Mouse (Mus musculus): ENCODE measurements around the gene Soat2. TPM values are rescaled to one million over a fixed set of nuclear protein-coding genes. Genes with fewer than 3 reads are reported as not detected.

Gene Soat2
- polyA plus RNA-seq, 1 experiment from 2014 or later: 2.3 TPM

GRCm38 (mm10) chr15:102105764-102106730 lies 44.3 kb upstream of the Soat2 start:
- 28% methylated on average over 18 of the region's 18 CpGs for WGBS (ENCODE audit: insufficient replicate concordance)
- Histone ChIP-seq H3K27me3 (ENCODE audit: control insufficient read depth, insufficient read depth, low read length) (no peaks in the 10 kb centered on the region; the same call in 1 of the 2 replicates), H3K36me3 (ENCODE audit: control insufficient read depth, insufficient read depth, low read length) (peaks cover 11% of the 10 kb centered on the region), H3K4me1 (ENCODE audit: control insufficient read depth, insufficient read depth, low read length) (peaks cover 65% of the 10 kb centered on the region), H3K4me3 (ENCODE audit: low read depth, low read length) (peak overlapping the region; percentile 10; the same call in 1 of the 2 replicates), H3K4me2 (peak overlapping the region; percentile 39), H3K27ac (ENCODE audit: low read depth, low read length) (no peak overlapping the region), H3K9ac (ENCODE audit: low read depth, low read length) (no peak overlapping the region), H3K9me3 (replicated peaks; ENCODE audit: control insufficient read depth, low read length) (no peaks in the 10 kb centered on the region)
- ATAC-seq (replicated peaks; ENCODE audit: insufficient number of reproducible peaks, low FRiP score, low TSS enrichment): no peak

DNA sequence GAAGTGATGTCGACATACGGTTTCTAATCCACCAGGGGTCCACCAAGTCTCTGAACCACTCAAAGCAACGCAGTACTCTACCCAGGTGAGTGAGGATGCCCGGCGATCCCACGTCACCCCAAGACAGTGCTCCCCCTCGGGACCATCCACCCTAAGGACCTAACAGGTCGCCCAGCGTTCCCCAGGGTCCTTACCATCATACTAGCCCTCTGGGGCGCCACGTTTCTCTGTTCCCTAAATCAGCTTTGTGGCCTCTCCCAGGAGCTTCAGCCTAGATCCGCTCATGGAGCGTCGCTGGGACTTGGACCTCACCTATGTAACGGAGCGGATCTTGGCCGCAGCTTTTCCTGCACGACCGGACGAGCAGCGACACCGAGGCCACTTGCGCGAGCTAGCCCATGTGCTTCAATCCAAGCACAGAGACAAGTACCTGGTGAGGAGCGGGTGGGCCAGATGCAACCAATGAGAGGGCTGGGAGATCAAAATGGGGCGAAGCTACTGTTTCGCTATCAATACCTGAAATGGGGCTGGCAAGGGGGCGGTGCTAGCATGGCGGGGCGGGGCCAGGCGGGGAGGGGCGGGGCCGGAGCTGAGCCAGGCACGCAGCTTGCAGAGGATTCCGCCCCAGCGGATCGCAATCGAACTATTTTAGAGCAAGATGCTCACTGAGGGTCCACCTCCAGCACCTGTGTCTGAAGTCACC lies 43.4 kb upstream of the Soat2 start:
- Histone ChIP-seq H3K4me2 (peak overlapping the region; percentile 39), H3K9me3 (replicated peaks; ENCODE audit: control insufficient read depth, low read length) (no peaks in the 10 kb centered on the region), H3K27ac (ENCODE audit: low read depth, low read length) (no peak overlapping the region), H3K4me3 (ENCODE audit: low read depth, low read length) (peak overlapping the region; percentile 10), H3K36me3 (ENCODE audit: control insufficient read depth, insufficient read depth, low read length) (peaks cover 16% of the 10 kb centered on the region), H3K27me3 (ENCODE audit: control insufficient read depth, insufficient read depth, low read length) (no peaks in the 10 kb centered on the region; the same call in 1 of the 2 replicates), H3K9ac (ENCODE audit: low read depth, low read length) (no peak overlapping the region), H3K4me1 (ENCODE audit: control insufficient read depth, insufficient read depth, low read length) (peaks cover 56% of the 10 kb centered on the region)
- ATAC-seq (replicated peaks; ENCODE audit: insufficient number of reproducible peaks, low FRiP score, low TSS enrichment): no peak
- WGBS (ENCODE audit: insufficient replicate concordance): 14% methylated on average over 38 of the region's 38 CpGs

DNA sequence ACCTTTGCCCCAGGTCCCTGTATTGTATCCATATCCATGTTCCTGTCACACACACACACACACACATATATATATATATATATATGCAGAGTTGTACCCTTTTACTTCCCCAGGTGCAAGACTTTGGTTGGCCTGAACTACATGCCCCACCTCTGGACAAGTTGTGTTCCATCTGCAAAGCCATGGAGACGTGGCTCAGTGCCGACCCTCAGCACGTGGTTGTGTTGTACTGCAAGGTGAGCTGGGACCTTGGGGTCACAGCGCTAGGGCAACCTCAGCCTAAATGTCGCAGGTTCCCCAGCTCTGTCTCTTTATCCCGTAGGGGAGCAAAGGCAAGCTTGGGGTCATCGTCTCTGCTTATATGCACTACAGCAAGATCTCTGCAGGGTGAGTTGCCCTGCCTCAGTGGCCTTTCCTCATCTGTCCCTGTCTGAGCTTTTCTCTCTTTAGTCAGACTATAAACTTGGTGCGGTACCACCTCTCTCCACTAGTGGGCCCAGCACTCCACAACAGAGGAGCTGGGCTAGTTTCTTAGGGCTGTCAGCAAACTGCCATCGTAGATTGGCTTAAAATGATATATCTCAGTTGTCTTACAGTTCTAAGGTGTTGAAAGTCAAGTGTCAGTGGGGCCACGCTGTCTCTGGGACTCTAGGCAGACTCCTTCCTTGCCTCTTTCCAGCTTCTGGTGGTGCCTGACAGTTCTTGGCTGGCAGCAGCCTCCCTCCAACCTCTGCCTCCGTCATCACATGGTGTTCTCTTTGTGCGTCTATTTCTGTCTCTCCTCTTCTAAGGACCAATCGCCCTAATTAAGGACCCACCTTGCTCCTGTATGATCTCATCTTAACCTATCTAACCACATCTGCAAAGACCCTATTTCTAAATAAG lies 42.4 kb upstream of the Soat2 start:
- no peak for ATAC-seq (replicated peaks; ENCODE audit: insufficient number of reproducible peaks, low FRiP score, low TSS enrichment)
- H3K9ac ChIP-seq (ENCODE audit: low read depth, low read length): no peak overlapping the region
- 37% methylated on average over 13 of the region's 13 CpGs for WGBS (ENCODE audit: insufficient replicate concordance)
- no peak overlapping the region for H3K27ac ChIP-seq (ENCODE audit: low read depth, low read length)
- H3K9me3 ChIP-seq (replicated peaks; ENCODE audit: control insufficient read depth, low read length): no peaks in the 10 kb centered on the region
- H3K4me1 ChIP-seq (ENCODE audit: control insufficient read depth, insufficient read depth, low read length): peaks cover 46% of the 10 kb centered on the region
- H3K4me3 ChIP-seq (ENCODE audit: low read depth, low read length): no peak overlapping the region
- H3K36me3 ChIP-seq (ENCODE audit: control insufficient read depth, insufficient read depth, low read length): peaks cover 23% of the 10 kb centered on the region
- no peaks in the 10 kb centered on the region; the same call in 1 of the 2 replicates for H3K27me3 ChIP-seq (ENCODE audit: control insufficient read depth, insufficient read depth, low read length)
- H3K4me2 ChIP-seq: peak overlapping the region; percentile 14; the same call in 1 of the 2 replicates

- no peaks in the 10 kb centered on the region; the same call in 1 of the 2 replicates for H3K27me3 ChIP-seq (ENCODE audit: control insufficient read depth, insufficient read depth, low read length)
- H3K9me3 ChIP-seq (replicated peaks; ENCODE audit: control insufficient read depth, low read length): no peaks in the 10 kb centered on the region
- H3K4me1 ChIP-seq (ENCODE audit: control insufficient read depth, insufficient read depth, low read length): peaks cover 38% of the 10 kb centered on the region
- no peak for ATAC-seq (replicated peaks; ENCODE audit: insufficient number of reproducible peaks, low FRiP score, low TSS enrichment)
- 53% methylated on average over 18 of the region's 18 CpGs for WGBS (ENCODE audit: insufficient replicate concordance)
- H3K4me2 ChIP-seq: no peak overlapping the region
- H3K4me3 ChIP-seq (ENCODE audit: low read depth, low read length): no peak overlapping the region
- H3K36me3 ChIP-seq (ENCODE audit: control insufficient read depth, insufficient read depth, low read length): peaks cover 29% of the 10 kb centered on the region
- peak overlapping the region; percentile 30; the same call in 1 of the 2 replicates for H3K27ac ChIP-seq (ENCODE audit: low read depth, low read length)
- H3K9ac ChIP-seq (ENCODE audit: low read depth, low read length): no peak overlapping the region
Observed at GRCm38 (mm10) chr15:102108651-102109525, 41.4 kb upstream of the Soat2 start.

DNA sequence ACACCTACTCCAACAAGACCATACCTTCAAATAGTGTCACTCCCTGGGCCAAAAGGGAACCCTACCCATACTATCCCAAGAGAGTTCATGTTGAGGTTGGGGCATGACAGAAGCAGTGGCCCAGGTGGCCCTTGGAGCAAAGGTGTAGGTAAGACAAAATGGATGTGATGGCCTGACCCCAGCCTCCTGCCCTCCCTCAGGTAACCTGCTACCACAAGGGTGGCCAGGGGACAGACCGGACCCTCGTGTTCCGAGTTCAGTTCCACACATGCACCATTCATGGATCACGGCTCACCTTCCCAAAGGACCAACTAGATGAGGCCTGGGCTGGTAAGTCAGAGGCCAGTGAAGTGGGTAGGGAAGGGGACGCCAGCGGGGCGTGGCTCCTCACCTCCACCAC lies 40.1 kb upstream of the Soat2 start:
- Histone ChIP-seq H3K27ac (ENCODE audit: low read depth, low read length) (no peak overlapping the region), H3K36me3 (ENCODE audit: control insufficient read depth, insufficient read depth, low read length) (peaks cover 29% of the 10 kb centered on the region), H3K4me3 (ENCODE audit: low read depth, low read length) (no peak overlapping the region), H3K9me3 (replicated peaks; ENCODE audit: control insufficient read depth, low read length) (no peaks in the 10 kb centered on the region), H3K4me2 (no peak overlapping the region), H3K9ac (ENCODE audit: low read depth, low read length) (no peak overlapping the region), H3K4me1 (ENCODE audit: control insufficient read depth, insufficient read depth, low read length) (peaks cover 31% of the 10 kb centered on the region), H3K27me3 (ENCODE audit: control insufficient read depth, insufficient read depth, low read length) (no peaks in the 10 kb centered on the region; the same call in 1 of the 2 replicates)
- 87% methylated on average over 7 of the region's 7 CpGs for WGBS (ENCODE audit: insufficient replicate concordance)
- no peak for ATAC-seq (replicated peaks; ENCODE audit: insufficient number of reproducible peaks, low FRiP score, low TSS enrichment)

DNA sequence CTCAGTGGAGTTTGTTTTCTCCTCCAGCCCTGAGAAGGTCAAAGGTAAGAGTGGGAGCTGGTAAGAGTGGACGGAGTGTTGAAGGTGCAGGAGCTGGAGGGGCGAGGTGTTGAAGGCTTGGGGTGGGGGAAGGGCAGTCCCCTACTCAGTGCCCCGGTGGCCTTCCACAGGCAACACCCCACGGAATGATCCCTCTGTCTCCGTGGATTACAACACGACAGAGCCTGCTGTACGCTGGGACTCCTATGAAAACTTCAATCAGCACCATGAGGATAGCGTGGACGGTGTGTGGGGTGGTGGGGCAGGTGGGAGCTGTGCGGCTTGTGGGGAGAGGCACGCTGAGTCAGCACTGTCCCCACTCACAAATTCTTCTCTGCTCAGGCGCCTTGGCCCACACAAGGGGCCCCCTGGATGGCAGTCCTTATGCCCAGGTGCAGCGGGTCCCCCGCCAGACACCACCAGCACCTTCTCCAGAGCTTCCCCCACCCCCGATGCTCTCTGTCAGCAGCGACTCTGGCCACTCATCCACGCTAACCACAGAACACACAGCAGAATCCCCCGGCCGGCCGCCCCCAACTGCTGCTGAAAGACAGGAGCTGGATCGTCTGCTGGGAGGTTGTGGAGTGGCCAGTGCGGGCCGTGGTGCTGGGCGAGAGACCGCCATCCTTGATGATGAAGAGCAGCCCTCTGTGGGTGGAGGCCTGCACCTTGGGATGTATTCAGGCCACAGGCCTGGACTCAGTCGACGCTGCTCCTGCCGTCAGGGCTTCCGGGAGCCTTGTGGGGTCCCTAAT lies 39.4 kb upstream of the Soat2 start:
- H3K27me3 ChIP-seq (ENCODE audit: control insufficient read depth, insufficient read depth, low read length): no peaks in the 10 kb centered on the region; the same call in 1 of the 2 replicates
- no peak overlapping the region for H3K4me2 ChIP-seq
- no peak overlapping the region for H3K4me3 ChIP-seq (ENCODE audit: low read depth, low read length)
- H3K27ac ChIP-seq (ENCODE audit: low read depth, low read length): no peak overlapping the region
- H3K36me3 ChIP-seq (ENCODE audit: control insufficient read depth, insufficient read depth, low read length): peaks cover 32% of the 10 kb centered on the region
- peak overlapping the region; percentile 39; the same call in 1 of the 2 replicates for H3K9ac ChIP-seq (ENCODE audit: low read depth, low read length)
- no peak for ATAC-seq (replicated peaks; ENCODE audit: insufficient number of reproducible peaks, low FRiP score, low TSS enrichment)
- no peaks in the 10 kb centered on the region for H3K9me3 ChIP-seq (replicated peaks; ENCODE audit: control insufficient read depth, low read length)
- WGBS (ENCODE audit: insufficient replicate concordance): 65% methylated on average over 29 of the region's 29 CpGs
- H3K4me1 ChIP-seq (ENCODE audit: control insufficient read depth, insufficient read depth, low read length): peaks cover 29% of the 10 kb centered on the region

DNA sequence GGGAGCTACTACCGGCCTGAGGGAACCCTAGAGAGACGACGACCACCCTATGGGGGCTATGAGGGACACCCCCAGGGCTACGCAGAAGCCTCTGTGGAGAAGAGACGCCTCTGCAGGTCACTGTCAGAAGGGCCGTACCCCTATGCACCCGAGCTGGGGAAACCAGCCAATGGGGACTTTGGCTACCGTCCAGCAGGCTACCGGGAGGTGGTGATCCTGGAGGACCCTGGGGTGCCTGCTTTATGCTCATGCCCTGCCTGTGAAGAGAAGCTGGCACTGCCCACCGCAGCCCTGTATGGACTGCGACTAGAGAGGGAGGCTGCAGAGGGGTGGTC lies 38.9 kb upstream of the Soat2 start:
- Histone ChIP-seq H3K9me3 (replicated peaks; ENCODE audit: control insufficient read depth, low read length) (no peaks in the 10 kb centered on the region), H3K4me2 (no peak overlapping the region), H3K4me1 (ENCODE audit: control insufficient read depth, insufficient read depth, low read length) (peaks cover 23% of the 10 kb centered on the region), H3K27ac (ENCODE audit: low read depth, low read length) (no peak overlapping the region), H3K9ac (ENCODE audit: low read depth, low read length) (peak overlapping the region; percentile 39; the same call in 1 of the 2 replicates), H3K27me3 (ENCODE audit: control insufficient read depth, insufficient read depth, low read length) (no peaks in the 10 kb centered on the region), H3K4me3 (ENCODE audit: low read depth, low read length) (no peak overlapping the region), H3K36me3 (ENCODE audit: control insufficient read depth, insufficient read depth, low read length) (peaks cover 34% of the 10 kb centered on the region)
- WGBS (ENCODE audit: insufficient replicate concordance): 80% methylated on average over 11 of the region's 11 CpGs
- ATAC-seq (replicated peaks; ENCODE audit: insufficient number of reproducible peaks, low FRiP score, low TSS enrichment): no peak
